Mouse (Mus musculus): ENCODE results near the gene Cdkl1. TPM values are rescaled to one million over a fixed set of nuclear protein-coding genes. Genes with fewer than 3 reads are reported as not detected.
A peak's percentile ranks its signal among the peaks of the same experiment; 100 is the strongest.

Cdkl1 gene
- polyA plus RNA-seq, 1 experiment: not detected

GRCm38 (mm10) chr12:69766185-69766904, 24.7 kb downstream of the Cdkl1 start:
- Histone ChIP-seq H3K4me3 (ENCODE audit: insufficient read depth, low read depth, low read length) (no peak overlapping the region), H3K27ac (replicated peaks; ENCODE audit: low read depth, low read length) (no peak overlapping the region)

GRCm38 (mm10) chr12:69765543-69765942, 25.5 kb downstream of the Cdkl1 start:
- Histone ChIP-seq H3K27ac (replicated peaks; ENCODE audit: low read depth, low read length) (no peak overlapping the region), H3K4me1 (ENCODE audit: control insufficient read depth, insufficient read depth, insufficient read length, low read length) (peaks cover 7% of the 10 kb centered on the region; the same call in 1 of the 2 replicates), H3K4me3 (ENCODE audit: insufficient read depth, low read depth, low read length) (no peak overlapping the region)

More at GRCm38 (mm10) chr12:69766185-69766904, 24.7 kb downstream of the Cdkl1 start:
- H3K4me1 ChIP-seq (ENCODE audit: control insufficient read depth, insufficient read depth, insufficient read length, low read length): peaks cover 4% of the 10 kb centered on the region; the same call in 1 of the 2 replicates

GRCm38 (mm10) chr12:69761603-69762002, 29.5 kb downstream of the Cdkl1 start:
- Histone ChIP-seq H3K4me3 (ENCODE audit: insufficient read depth, low read depth, low read length) (no peak overlapping the region), H3K4me1 (ENCODE audit: control insufficient read depth, insufficient read depth, insufficient read length, low read length) (peaks cover 17% of the 10 kb centered on the region; the same call in 1 of the 2 replicates), H3K27ac (replicated peaks; ENCODE audit: low read depth, low read length) (no peak overlapping the region)

- peak overlapping the region; percentile 28 for H3K4me3 ChIP-seq (ENCODE audit: insufficient read depth, low read depth, low read length)
- H3K27ac ChIP-seq (replicated peaks; ENCODE audit: low read depth, low read length): peak overlapping the region; percentile 90
- peaks cover 17% of the 10 kb centered on the region; the same call in 1 of the 2 replicates for H3K4me1 ChIP-seq (ENCODE audit: control insufficient read depth, insufficient read depth, insufficient read length, low read length)
These were observed 30.2 kb downstream of the Cdkl1 start for GRCm38 (mm10) chr12:69760743-69761406.

- H3K4me3 ChIP-seq (ENCODE audit: insufficient read depth, low read depth, low read length): no peak overlapping the region
- peaks cover 17% of the 10 kb centered on the region; the same call in 1 of the 2 replicates for H3K4me1 ChIP-seq (ENCODE audit: control insufficient read depth, insufficient read depth, insufficient read length, low read length)
- H3K27ac ChIP-seq (replicated peaks; ENCODE audit: low read depth, low read length): no peak overlapping the region
These were observed 31.1 kb downstream of the Cdkl1 start for GRCm38 (mm10) chr12:69760014-69760413.

- H3K4me3 ChIP-seq (ENCODE audit: insufficient read depth, low read depth, low read length): 0 out of 2 replicates have a peak overlapping the region, but pooled peaks have one; percentile 14
- H3K4me1 ChIP-seq (ENCODE audit: control insufficient read depth, insufficient read depth, insufficient read length, low read length): peaks cover 17% of the 10 kb centered on the region; the same call in 1 of the 2 replicates
- 0 out of 2 replicates have a peak overlapping the region, but pooled peaks have one; percentile 59 for H3K27ac ChIP-seq (replicated peaks; ENCODE audit: low read depth, low read length)
These were observed 31.7 kb downstream of the Cdkl1 start for GRCm38 (mm10) chr12:69759267-69759885.

GRCm38 (mm10) chr12:69758221-69759185, 32.6 kb downstream of the Cdkl1 start:
- H3K4me3 ChIP-seq (ENCODE audit: insufficient read depth, low read depth, low read length): peak overlapping the region; percentile 14
- peak overlapping the region; percentile 59 for H3K27ac ChIP-seq (replicated peaks; ENCODE audit: low read depth, low read length)
- H3K4me1 ChIP-seq (ENCODE audit: control insufficient read depth, insufficient read depth, insufficient read length, low read length): peaks cover 17% of the 10 kb centered on the region; the same call in 1 of the 2 replicates

- Histone ChIP-seq H3K4me1 (ENCODE audit: control insufficient read depth, insufficient read depth, insufficient read length, low read length) (peaks cover 17% of the 10 kb centered on the region; the same call in 1 of the 2 replicates), H3K4me3 (ENCODE audit: insufficient read depth, low read depth, low read length) (peak overlapping the region; percentile 39), H3K27ac (replicated peaks; ENCODE audit: low read depth, low read length) (peak overlapping the region; percentile 61)
These were observed 33.5 kb downstream of the Cdkl1 start for GRCm38 (mm10) chr12:69757418-69758141.

- no peak overlapping the region for H3K27ac ChIP-seq (replicated peaks; ENCODE audit: low read depth, low read length)
- H3K4me1 ChIP-seq (ENCODE audit: control insufficient read depth, insufficient read depth, insufficient read length, low read length): peaks cover 19% of the 10 kb centered on the region
- no peak overlapping the region for H3K4me3 ChIP-seq (ENCODE audit: insufficient read depth, low read depth, low read length)
These were observed 35.1 kb downstream of the Cdkl1 start for GRCm38 (mm10) chr12:69756015-69756414.

GRCm38 (mm10) chr12:69753936-69754335, 37.1 kb downstream of the Cdkl1 start:
- H3K27ac ChIP-seq (replicated peaks; ENCODE audit: low read depth, low read length): no peak overlapping the region
- no peak overlapping the region for H3K4me3 ChIP-seq (ENCODE audit: insufficient read depth, low read depth, low read length)
- H3K4me1 ChIP-seq (ENCODE audit: control insufficient read depth, insufficient read depth, insufficient read length, low read length): peaks cover 8% of the 10 kb centered on the region

- Histone ChIP-seq H3K4me3 (ENCODE audit: insufficient read depth, low read depth, low read length) (no peak overlapping the region), H3K27ac (replicated peaks; ENCODE audit: low read depth, low read length) (no peak overlapping the region), H3K4me1 (ENCODE audit: control insufficient read depth, insufficient read depth, insufficient read length, low read length) (peaks cover 3% of the 10 kb centered on the region; the same call in 1 of the 2 replicates)
These were observed 39.2 kb downstream of the Cdkl1 start for GRCm38 (mm10) chr12:69751864-69752341.

- no peaks in the 10 kb centered on the region; the same call in 1 of the 2 replicates for H3K4me1 ChIP-seq (ENCODE audit: control insufficient read depth, insufficient read depth, insufficient read length, low read length)
- H3K4me3 ChIP-seq (ENCODE audit: insufficient read depth, low read depth, low read length): no peak overlapping the region
- H3K27ac ChIP-seq (replicated peaks; ENCODE audit: low read depth, low read length): no peak overlapping the region
These were observed 46.9 kb downstream of the Cdkl1 start for GRCm38 (mm10) chr12:69744138-69744537.

GRCm38 (mm10) chr12:69741965-69742364, 49.1 kb downstream of the Cdkl1 start:
- H3K27ac ChIP-seq (replicated peaks; ENCODE audit: low read depth, low read length): no peak overlapping the region
- no peaks in the 10 kb centered on the region for H3K4me1 ChIP-seq (ENCODE audit: control insufficient read depth, insufficient read depth, insufficient read length, low read length)
- no peak overlapping the region for H3K4me3 ChIP-seq (ENCODE audit: insufficient read depth, low read depth, low read length)
